Comparison of ENCODE assay signal across 24 mouse cellular contexts in the genomic region with DNA sequence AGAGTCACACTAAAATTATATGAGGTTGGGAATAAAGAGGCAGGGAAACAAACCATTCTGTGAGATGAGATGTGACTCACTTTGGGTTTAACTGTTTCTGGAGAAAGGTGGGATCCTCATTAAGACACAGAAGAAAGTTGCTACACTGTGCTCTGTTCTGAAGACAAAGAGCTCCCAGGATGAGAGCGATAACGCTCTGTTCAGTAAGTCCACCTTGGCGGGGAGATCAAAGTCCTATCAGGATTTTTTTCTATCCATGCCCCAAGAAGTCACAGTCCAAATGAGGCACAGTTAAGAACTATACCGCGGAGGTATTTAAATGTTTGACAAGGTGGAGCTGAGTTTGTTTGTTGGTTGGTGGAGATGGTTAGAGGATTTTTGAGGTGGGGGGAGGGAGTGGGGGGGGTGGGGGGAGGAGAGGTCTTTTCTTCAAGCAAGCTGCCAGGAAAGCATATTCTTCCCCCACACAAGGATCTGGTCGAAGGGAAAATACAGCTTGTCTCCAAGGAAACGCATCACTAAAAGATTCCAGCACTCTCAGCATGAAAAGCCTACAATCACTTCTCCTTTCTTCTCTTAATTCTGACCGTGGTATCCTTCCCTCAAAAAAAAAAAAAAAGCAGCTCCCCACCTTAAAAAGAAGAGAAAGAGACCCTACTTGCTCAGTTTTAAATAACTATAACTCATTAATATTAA. TPM values are rescaled to one million over a fixed set of nuclear protein-coding genes. Genes with fewer than 3 reads are reported as not detected.
DNase-seq lines count a peak whose midpoint lies in the region; ATAC-seq and TF ChIP-seq lines count a peak whose summit lies in the region.
"Had no signal": no experiment of that assay in that cellular context is flagged by ENCODE, and none has a peak within 500 bp of the region (broad histone marks: within the 10 kb centered on the region; RNA-seq: fewer than 3 reads in every experiment).

No protein-coding gene starts in this region.

- no peak for TF ChIP-seq CTCF in liver, adult 2 months (IDR thresholded peaks at IDR 0.05; ENCODE audit: low read depth, low read length)
- TF ChIP-seq CTCF in intestine, postnatal 0 days (IDR thresholded peaks at IDR 0.05; ENCODE audit: low read depth) = no peak
- no peak for TF ChIP-seq CTCF in heart, adult 2 months (IDR thresholded peaks at IDR 0.05)

- no peak for TF ChIP-seq POLR2A in liver, adult 2 months (IDR thresholded peaks at IDR 0.05; ENCODE audit: extremely low read depth, insufficient read depth, low read length)
- TF ChIP-seq POLR2A in heart, adult 2 months (IDR thresholded peaks at IDR 0.05; ENCODE audit: insufficient read depth, low read depth, low read length) = no peak

- no peak overlapping the region for H3K4me2 ChIP-seq in forebrain, embryonic 14.5 days (ENCODE audit: low read length)
- H3K4me2 ChIP-seq in forebrain, embryonic 13.5 days = no peak overlapping the region
- no peak overlapping the region for H3K4me2 ChIP-seq in intestine, embryonic 16.5 days (ENCODE audit: low read depth, low read length)
- H3K4me2 ChIP-seq in intestine, embryonic 15.5 days (replicated peaks) = no peak overlapping the region
- no peak overlapping the region for H3K4me2 ChIP-seq in liver, embryonic 11.5 days
- H3K4me2 ChIP-seq in intestine, postnatal 0 days (replicated peaks; ENCODE audit: low read depth) = 0 out of 2 replicates have a peak overlapping the region, but pooled peaks have one; percentile 24
- H3K4me2 ChIP-seq: embryonic facial prominence, embryonic 15.5 days; heart, embryonic 13.5 days; kidney, embryonic 15.5 days; limb, embryonic 12.5 days; liver, embryonic 13.5 days; midbrain, embryonic 12.5 days had no signal

- H3K27me3 ChIP-seq in forebrain, embryonic 14.5 days (replicated peaks; ENCODE audit: control insufficient read depth, insufficient read depth, low read length) = no peaks in the 10 kb centered on the region
- no peaks in the 10 kb centered on the region for H3K27me3 ChIP-seq in forebrain, embryonic 13.5 days
- H3K27me3 ChIP-seq in intestine, embryonic 16.5 days (replicated peaks; ENCODE audit: control insufficient read depth, insufficient read depth, low read length) = no peaks in the 10 kb centered on the region
- no peaks in the 10 kb centered on the region for H3K27me3 ChIP-seq in intestine, embryonic 15.5 days (replicated peaks)
- H3K27me3 ChIP-seq in liver, adult 2 months (ENCODE audit: control insufficient read depth, insufficient read depth, low read length) = no peaks in the 10 kb centered on the region
- H3K27me3 ChIP-seq in liver, embryonic 11.5 days (replicated peaks; ENCODE audit: control insufficient read depth, insufficient read depth, low read length) = no peaks in the 10 kb centered on the region
- H3K27me3 ChIP-seq in intestine, postnatal 0 days (replicated peaks; ENCODE audit: control insufficient read depth, insufficient read depth, low read length) = no peaks in the 10 kb centered on the region
- no peaks in the 10 kb centered on the region for H3K27me3 ChIP-seq in heart, adult 2 months (ENCODE audit: control insufficient read depth, insufficient read depth, low read length)
- H3K27me3 ChIP-seq: embryonic facial prominence, embryonic 15.5 days; heart, embryonic 13.5 days; kidney, embryonic 15.5 days; limb, embryonic 12.5 days; liver, embryonic 13.5 days; midbrain, embryonic 12.5 days had no signal

- no peak overlapping the region for H3K27ac ChIP-seq in forebrain, embryonic 14.5 days (ENCODE audit: low read depth, low read length)
- no peak overlapping the region for H3K27ac ChIP-seq in forebrain, embryonic 13.5 days
- no peak overlapping the region for H3K27ac ChIP-seq in intestine, embryonic 16.5 days (ENCODE audit: low read length)
- no peak overlapping the region for H3K27ac ChIP-seq in intestine, embryonic 15.5 days
- no peak overlapping the region for H3K27ac ChIP-seq in liver, adult 2 months (replicated peaks; ENCODE audit: insufficient read depth, low read depth, low read length)
- no peak overlapping the region for H3K27ac ChIP-seq in liver, embryonic 11.5 days (ENCODE audit: low read depth, low read length)
- H3K27ac ChIP-seq in intestine, postnatal 0 days (ENCODE audit: low read depth, low read length) = no peak overlapping the region
- H3K27ac ChIP-seq in heart, adult 2 months = no peak overlapping the region
- H3K27ac ChIP-seq: embryonic facial prominence, embryonic 15.5 days; heart, embryonic 13.5 days; kidney, embryonic 15.5 days; limb, embryonic 12.5 days; liver, embryonic 13.5 days; midbrain, embryonic 12.5 days had no signal

- no peaks in the 10 kb centered on the region for H3K4me1 ChIP-seq in forebrain, embryonic 14.5 days (ENCODE audit: control insufficient read depth, insufficient read depth, low read length)
- H3K4me1 ChIP-seq in forebrain, embryonic 13.5 days = peaks cover 6% of the 10 kb centered on the region; the same call in 1 of the 2 replicates
- 0 out of 2 replicates have a peak, but pooled peaks cover 3% of the 10 kb centered on the region for H3K4me1 ChIP-seq in intestine, embryonic 16.5 days (ENCODE audit: control insufficient read depth, insufficient read depth, low read length)
- H3K4me1 ChIP-seq in intestine, embryonic 15.5 days (replicated peaks) = no peaks in the 10 kb centered on the region
- H3K4me1 ChIP-seq in liver, adult 2 months (ENCODE audit: control insufficient read depth, insufficient read depth, low read length) = no peaks in the 10 kb centered on the region
- H3K4me1 ChIP-seq in liver, embryonic 11.5 days (replicated peaks; ENCODE audit: control insufficient read depth, insufficient read depth, low read length) = no peaks in the 10 kb centered on the region
- no peaks in the 10 kb centered on the region for H3K4me1 ChIP-seq in intestine, postnatal 0 days (replicated peaks; ENCODE audit: control insufficient read depth, insufficient read depth, low read length)
- no peaks in the 10 kb centered on the region for H3K4me1 ChIP-seq in heart, adult 2 months (ENCODE audit: control insufficient read depth, insufficient read depth, low read length)
- H3K4me1 ChIP-seq: embryonic facial prominence, embryonic 15.5 days; limb, embryonic 12.5 days had no signal

- H3K4me3 ChIP-seq in forebrain, embryonic 14.5 days (ENCODE audit: low read depth, low read length) = no peak overlapping the region
- H3K4me3 ChIP-seq in forebrain, embryonic 13.5 days = no peak overlapping the region
- no peak overlapping the region for H3K4me3 ChIP-seq in intestine, embryonic 16.5 days (ENCODE audit: low read length)
- H3K4me3 ChIP-seq in intestine, embryonic 15.5 days (replicated peaks) = no peak overlapping the region
- no peak overlapping the region for H3K4me3 ChIP-seq in liver, adult 2 months (ENCODE audit: insufficient read depth, low read depth, low read length)
- no peak overlapping the region for H3K4me3 ChIP-seq in liver, embryonic 11.5 days (ENCODE audit: low read depth, low read length)
- H3K4me3 ChIP-seq in intestine, postnatal 0 days (ENCODE audit: low read depth, low read length) = no peak overlapping the region
- no peak overlapping the region for H3K4me3 ChIP-seq in heart, adult 2 months
- H3K4me3 ChIP-seq: embryonic facial prominence, embryonic 15.5 days; heart, embryonic 13.5 days; kidney, embryonic 15.5 days; limb, embryonic 12.5 days; liver, embryonic 13.5 days; midbrain, embryonic 12.5 days had no signal

- H3K9me3 ChIP-seq in forebrain, embryonic 14.5 days (replicated peaks; ENCODE audit: control insufficient read depth, low read length) = no peaks in the 10 kb centered on the region
- H3K9me3 ChIP-seq in forebrain, embryonic 13.5 days (replicated peaks) = no peaks in the 10 kb centered on the region
- H3K9me3 ChIP-seq in intestine, embryonic 16.5 days (ENCODE audit: control insufficient read depth, low read length) = no peaks in the 10 kb centered on the region
- no peaks in the 10 kb centered on the region for H3K9me3 ChIP-seq in intestine, embryonic 15.5 days
- H3K9me3 ChIP-seq in liver, embryonic 11.5 days (ENCODE audit: control insufficient read depth, low read length) = peaks cover 5% of the 10 kb centered on the region; the same call in 1 of the 2 replicates
- no peaks in the 10 kb centered on the region for H3K9me3 ChIP-seq in intestine, postnatal 0 days (ENCODE audit: control insufficient read depth)
- H3K9me3 ChIP-seq: heart, embryonic 13.5 days had no signal

- H3K36me3 ChIP-seq in forebrain, embryonic 14.5 days (ENCODE audit: control insufficient read depth, insufficient read depth, low read length) = peaks cover 14% of the 10 kb centered on the region
- peaks cover 37% of the 10 kb centered on the region for H3K36me3 ChIP-seq in forebrain, embryonic 13.5 days (ENCODE audit: poor library complexity, severe bottlenecking)
- H3K36me3 ChIP-seq in intestine, embryonic 16.5 days (ENCODE audit: control insufficient read depth, insufficient read depth, low read length) = peaks cover 10% of the 10 kb centered on the region
- peaks cover 7% of the 10 kb centered on the region; the same call in 1 of the 2 replicates for H3K36me3 ChIP-seq in intestine, embryonic 15.5 days
- peaks cover 20% of the 10 kb centered on the region for H3K36me3 ChIP-seq in liver, adult 2 months (ENCODE audit: control insufficient read depth, insufficient read depth, low read length)
- peaks cover 25% of the 10 kb centered on the region for H3K36me3 ChIP-seq in liver, embryonic 11.5 days (ENCODE audit: control insufficient read depth, insufficient read depth, low read length)
- H3K36me3 ChIP-seq in intestine, postnatal 0 days (ENCODE audit: control insufficient read depth, insufficient read depth) = 0 out of 2 replicates have a peak, but pooled peaks cover 6% of the 10 kb centered on the region
- H3K36me3 ChIP-seq in heart, adult 2 months (ENCODE audit: control insufficient read depth, insufficient read depth, low read length) = no peaks in the 10 kb centered on the region

- WGBS in forebrain, embryonic 14.5 days = 51% methylated on average over 8 of the region's 8 CpGs
- 56% methylated on average over 8 of the region's 8 CpGs for WGBS in forebrain, embryonic 13.5 days
- 72% methylated on average over 8 of the region's 8 CpGs for WGBS in intestine, embryonic 16.5 days
- WGBS in intestine, embryonic 15.5 days = 80% methylated on average over 8 of the region's 8 CpGs
- WGBS in liver, adult 2 months = 92% methylated on average over 8 of the region's 8 CpGs
- WGBS in liver, embryonic 11.5 days = 89% methylated on average over 8 of the region's 8 CpGs
- WGBS in intestine, postnatal 0 days = 52% methylated on average over 8 of the region's 8 CpGs
- WGBS in heart, adult 2 months = 87% methylated on average over 8 of the region's 8 CpGs

- peak; percentile 33 for DNase-seq in forebrain, embryonic 14.5 days (ENCODE audit: low spot score)
- peak; percentile 6 for DNase-seq in liver, adult 2 months (ENCODE audit: extremely low read depth, low read depth, low spot score)
- no peak for DNase-seq in liver, embryonic 11.5 days (ENCODE audit: low spot score)
- no peak for DNase-seq in heart, adult 2 months
- DNase-seq: adrenal gland, adult 8-10 months; cerebellum, adult 8-10 months; cerebellum, postnatal 36 days; gastrocnemius, postnatal 25 days; heart, adult 18-20 months; heart, postnatal 14 days; liver, embryonic 13.5 days; lung, adult 2 months; lung, postnatal 14 days; thymus, postnatal 14 days had no signal

- no peaks in the 10 kb centered on the region for H3K79me2 ChIP-seq in liver, adult 2 months (ENCODE audit: control insufficient read depth, insufficient read depth, low read length)
- peaks cover 1% of the 10 kb centered on the region for H3K79me2 ChIP-seq in heart, adult 2 months (replicated peaks; ENCODE audit: control insufficient read depth, insufficient read depth, low read length)

- ATAC-seq in forebrain, embryonic 14.5 days = no peak
- no peak for ATAC-seq in forebrain, embryonic 13.5 days
- peak; percentile 63; the same call in 1 of the 2 replicates for ATAC-seq in intestine, embryonic 16.5 days
- no peak for ATAC-seq in intestine, embryonic 15.5 days
- ATAC-seq in liver, embryonic 11.5 days (replicated peaks; ENCODE audit: low FRiP score) = no peak
- ATAC-seq in intestine, postnatal 0 days = peak; percentile 54; the same call in 1 of the 2 replicates
- ATAC-seq: activated CD4-positive, CD25-positive, alpha-beta regulatory T cell, adult 4 months had no signal

- TF ChIP-seq EP300 in heart, adult 2 months (IDR thresholded peaks at IDR 0.05; ENCODE audit: insufficient read depth, low read depth, low read length) = no peak

- intact Hi-C loops in heart, adult 2 months (cut with DNase I) = no loop called here

- H3K9ac ChIP-seq in forebrain, embryonic 14.5 days (ENCODE audit: low read length) = no peak overlapping the region
- H3K9ac ChIP-seq in forebrain, embryonic 13.5 days = no peak overlapping the region
- no peak overlapping the region for H3K9ac ChIP-seq in intestine, embryonic 16.5 days (ENCODE audit: low read depth, low read length)
- H3K9ac ChIP-seq in intestine, embryonic 15.5 days = no peak overlapping the region
- H3K9ac ChIP-seq in liver, adult 2 months (ENCODE audit: low read depth, low read length) = no peak overlapping the region
- H3K9ac ChIP-seq in liver, embryonic 11.5 days (ENCODE audit: low read depth, low read length) = no peak overlapping the region
- H3K9ac ChIP-seq in intestine, postnatal 0 days (ENCODE audit: low read depth, low read length) = no peak overlapping the region
- H3K9ac ChIP-seq in heart, adult 2 months (ENCODE audit: low read depth, low read length) = no peak overlapping the region
- H3K9ac ChIP-seq: embryonic facial prominence, embryonic 15.5 days; heart, embryonic 13.5 days; kidney, embryonic 15.5 days; limb, embryonic 12.5 days; liver, embryonic 13.5 days; midbrain, embryonic 12.5 days had no signal

RNA-seq across cellular contexts. Expression of a gene that starts 49.2 kb away (rescaled TPM):
- 31.8 and 41.6 TPM in 2 replicates for polyA plus RNA-seq in forebrain, embryonic 14.5 days (2014; fragmentation: Nextera tagmentation; extraction: Ambion mirVana)
- 24.8 and 25.9 TPM in 2 replicates for polyA plus RNA-seq in forebrain, embryonic 13.5 days (2015; fragmentation: Nextera tagmentation; extraction: Ambion mirVana)
- polyA plus RNA-seq in intestine, embryonic 16.5 days (2015; fragmentation: Nextera tagmentation; extraction: Ambion mirVana) = 16.5 and 16.7 TPM in 2 replicates
- polyA plus RNA-seq in intestine, embryonic 15.5 days (2015; fragmentation: Nextera tagmentation; extraction: Ambion mirVana) = 18.7 and 22.9 TPM in 2 replicates
- 5.4 and 5.8 TPM in 2 replicates for total RNA-seq in liver, adult 2 months (2014; rRNA removed)
- 3.0 and 3.8 TPM in 2 replicates for polyA plus RNA-seq in liver, adult 2 months (2012; rRNA removed)
- polyA plus RNA-seq in liver, embryonic 11.5 days (2014; fragmentation: Nextera tagmentation; extraction: Ambion mirVana) = 32.9 and 37.0 TPM in 2 replicates
- polyA plus RNA-seq in intestine, postnatal 0 days (2015; fragmentation: Nextera tagmentation; extraction: Ambion mirVana) = 6.3 and 6.6 TPM in 2 replicates
- total RNA-seq in heart, adult 2 months (2021) = 10 to 100 TPM; 35.8 to 37.1 TPM
- polyA plus RNA-seq in heart, adult 2 months (2012; rRNA removed) = 6.4 and 15.8 TPM in 2 replicates

Comparison
In these comparisons a context has a peak if more than half of its experiments do, and no peak if none do; other contexts are left out.
1. ATAC-seq: peak in intestine, embryonic 16.5 days (single experiment) and intestine, postnatal 0 days (single experiment); none in forebrain, embryonic 14.5 days (single experiment), forebrain, embryonic 13.5 days (single experiment), intestine, embryonic 15.5 days (single experiment) and liver, embryonic 11.5 days (single experiment).
2. DNase-seq: peak in forebrain, embryonic 14.5 days (single experiment) and liver, adult 2 months (single experiment); none in liver, embryonic 11.5 days (single experiment) and heart, adult 2 months (0 of 2).